Mouse (Mus musculus): ENCODE data around the gene 4833420G17Rik. TPM values are rescaled to one million over a fixed set of nuclear protein-coding genes. Genes with fewer than 3 reads are reported as not detected.

Gene 4833420G17Rik
- total RNA-seq, 2 experiments from 2014 or later, result 24.6 to 32.2 TPM

Other genes with a start within 250 kb of the 4833420G17Rik start
- 100 to 1,000 TPM in 1 of 2 experiments, 10 to 100 TPM in 1; 95.2 to 109 TPM for gene Paip1, start 34.2 kb upstream of the 4833420G17Rik start, total RNA-seq (2021)
- 10 to 100 TPM; 27.0 to 37.8 TPM for gene Tmem267, start 25.3 kb downstream of the 4833420G17Rik start, total RNA-seq (2021)
- gene 3110070M22Rik, start 25.6 kb downstream of the 4833420G17Rik start, total RNA-seq (2021), result 1 to 10 TPM; 3.2 to 4.3 TPM
- 1 to 10 TPM; 1.8 to 2.5 TPM for gene Ccl28, start 161.1 kb downstream of the 4833420G17Rik start, total RNA-seq (2021)
- 100 to 1,000 TPM; 630 to 638 TPM for gene Hmgcs1, start 227.6 kb downstream of the 4833420G17Rik start, total RNA-seq (2021)